Mouse (Mus musculus): ENCODE results near the gene Kirrel3.

- TF ChIP-seq GATA1 (IDR thresholded peaks at IDR 0.05; ENCODE audit: borderline replicate concordance, low read length) = no peak
- no peak for TF ChIP-seq FLI1 (IDR thresholded peaks at IDR 0.05; ENCODE audit: low read length)
Measured at GRCm38 (mm10) chr9:35020015-35020653, 534.4 kb downstream of the Kirrel3 start.

Data from megakaryocyte, embryonic 14.5 days (primary cell).